Mouse (Mus musculus): ENCODE measurements at regions not wholly inside any gene's neighbourhood (a gene's known extent, or its start where the extent isn't known, plus 50 kb on each side); places are given as distances from the start of the nearest gene placed in this dataset.

- Histone ChIP-seq H3K27ac (no peak overlapping the region), H3K4me1 (no peaks in the 10 kb centered on the region), H3K36me3 (no peaks in the 10 kb centered on the region), H3K4me3 (no peak overlapping the region), H3K9ac (no peak overlapping the region), H3K27me3 (no peaks in the 10 kb centered on the region), H3K4me2 (no peak overlapping the region), H3K9me3 (no peaks in the 10 kb centered on the region)
- WGBS = 87% methylated on average over 4 of the region's 4 CpGs
- no peak for ATAC-seq (ENCODE audit: borderline replicate concordance, extremely low read depth, low FRiP score, low TSS enrichment)
Observed at GRCm38 (mm10) chr14:96871969-96872368, 353.1 kb upstream of the Klhl1 start.

GRCm38 (mm10) chr14:96838910-96839309 is 320.0 kb upstream of the Klhl1 start:
- no peak overlapping the region for H3K27ac ChIP-seq
- no peak overlapping the region for H3K9ac ChIP-seq
- H3K9me3 ChIP-seq = no peaks in the 10 kb centered on the region
- WGBS = 58% methylated on average over 2 of the region's 2 CpGs
- ATAC-seq (ENCODE audit: borderline replicate concordance, extremely low read depth, low FRiP score, low TSS enrichment) = no peak
- H3K4me1 ChIP-seq = no peaks in the 10 kb centered on the region
- H3K36me3 ChIP-seq = no peaks in the 10 kb centered on the region
- no peak overlapping the region for H3K4me3 ChIP-seq
- H3K4me2 ChIP-seq = no peak overlapping the region
- no peaks in the 10 kb centered on the region for H3K27me3 ChIP-seq

- H3K27ac ChIP-seq = no peak overlapping the region
- no peaks in the 10 kb centered on the region for H3K4me1 ChIP-seq
- H3K36me3 ChIP-seq = no peaks in the 10 kb centered on the region
- H3K9me3 ChIP-seq = no peaks in the 10 kb centered on the region
- H3K27me3 ChIP-seq = no peaks in the 10 kb centered on the region
- 71% methylated on average over 1 of the region's 1 CpGs for WGBS
- no peak overlapping the region for H3K4me2 ChIP-seq
- ATAC-seq (ENCODE audit: borderline replicate concordance, extremely low read depth, low FRiP score, low TSS enrichment) = no peak
- H3K9ac ChIP-seq = no peak overlapping the region
- no peak overlapping the region for H3K4me3 ChIP-seq
Observed at GRCm38 (mm10) chr14:96825083-96825482, 306.2 kb upstream of the Klhl1 start.

GRCm38 (mm10) chr14:96815665-96816064 is 296.8 kb upstream of the Klhl1 start:
- no peak overlapping the region for H3K27ac ChIP-seq
- 81% methylated on average over 2 of the region's 2 CpGs for WGBS

GRCm38 (mm10) chr14:96805284-96805683 is 286.4 kb upstream of the Klhl1 start:
- no peaks in the 10 kb centered on the region for H3K9me3 ChIP-seq
- 49% methylated on average over 1 of the region's 1 CpGs for WGBS
- no peak for ATAC-seq (ENCODE audit: borderline replicate concordance, extremely low read depth, low FRiP score, low TSS enrichment)
- H3K27ac ChIP-seq = no peak overlapping the region
- H3K4me1 ChIP-seq = no peaks in the 10 kb centered on the region
- no peak overlapping the region for H3K4me3 ChIP-seq
- H3K27me3 ChIP-seq = no peaks in the 10 kb centered on the region
- no peak overlapping the region for H3K4me2 ChIP-seq
- H3K36me3 ChIP-seq = no peaks in the 10 kb centered on the region
- H3K9ac ChIP-seq = no peak overlapping the region

More at GRCm38 (mm10) chr14:96815665-96816064, 296.8 kb upstream of the Klhl1 start:
- Histone ChIP-seq H3K36me3 (no peaks in the 10 kb centered on the region), H3K9ac (no peak overlapping the region), H3K27me3 (no peaks in the 10 kb centered on the region), H3K9me3 (no peaks in the 10 kb centered on the region), H3K4me3 (no peak overlapping the region), H3K4me2 (no peak overlapping the region), H3K4me1 (no peaks in the 10 kb centered on the region)
- no peak for ATAC-seq (ENCODE audit: borderline replicate concordance, extremely low read depth, low FRiP score, low TSS enrichment)

- 92% methylated on average over 1 of the region's 1 CpGs for WGBS
- Histone ChIP-seq H3K4me2 (no peak overlapping the region), H3K27ac (no peak overlapping the region), H3K9me3 (no peaks in the 10 kb centered on the region), H3K4me3 (no peak overlapping the region), H3K36me3 (no peaks in the 10 kb centered on the region), H3K27me3 (no peaks in the 10 kb centered on the region), H3K9ac (no peak overlapping the region), H3K4me1 (no peaks in the 10 kb centered on the region)
- no peak for ATAC-seq (ENCODE audit: borderline replicate concordance, extremely low read depth, low FRiP score, low TSS enrichment)
Observed at GRCm38 (mm10) chr14:96794806-96795205, 275.9 kb upstream of the Klhl1 start.

GRCm38 (mm10) chr14:96787917-96788316 is 269.0 kb upstream of the Klhl1 start:
- no peak overlapping the region for H3K27ac ChIP-seq
- 64% methylated on average over 3 of the region's 3 CpGs for WGBS
- no peaks in the 10 kb centered on the region for H3K9me3 ChIP-seq
- H3K4me3 ChIP-seq = no peak overlapping the region
- H3K36me3 ChIP-seq = no peaks in the 10 kb centered on the region
- no peak overlapping the region for H3K9ac ChIP-seq
- no peaks in the 10 kb centered on the region for H3K4me1 ChIP-seq
- no peak for ATAC-seq (ENCODE audit: borderline replicate concordance, extremely low read depth, low FRiP score, low TSS enrichment)
- H3K27me3 ChIP-seq = no peaks in the 10 kb centered on the region
- H3K4me2 ChIP-seq = no peak overlapping the region

- no peak overlapping the region for H3K4me2 ChIP-seq
- no peaks in the 10 kb centered on the region for H3K27me3 ChIP-seq
- no peaks in the 10 kb centered on the region for H3K9me3 ChIP-seq
- H3K36me3 ChIP-seq = no peaks in the 10 kb centered on the region
- no peak overlapping the region for H3K4me3 ChIP-seq
- WGBS = 35% methylated on average over 1 of the region's 1 CpGs
- H3K9ac ChIP-seq = no peak overlapping the region
- no peak overlapping the region for H3K27ac ChIP-seq
- H3K4me1 ChIP-seq = no peaks in the 10 kb centered on the region
- ATAC-seq (ENCODE audit: borderline replicate concordance, extremely low read depth, low FRiP score, low TSS enrichment) = no peak
Observed at GRCm38 (mm10) chr14:96787286-96787685, 268.4 kb upstream of the Klhl1 start.

- Histone ChIP-seq H3K9ac (no peak overlapping the region), H3K4me1 (no peaks in the 10 kb centered on the region), H3K27me3 (no peaks in the 10 kb centered on the region), H3K4me2 (no peak overlapping the region), H3K36me3 (no peaks in the 10 kb centered on the region), H3K4me3 (no peak overlapping the region), H3K9me3 (no peaks in the 10 kb centered on the region), H3K27ac (no peak overlapping the region)
- ATAC-seq (ENCODE audit: borderline replicate concordance, extremely low read depth, low FRiP score, low TSS enrichment) = no peak
- WGBS = 60% methylated on average over 1 of the region's 1 CpGs
Observed at GRCm38 (mm10) chr14:96775801-96776200, 256.9 kb upstream of the Klhl1 start.

GRCm38 (mm10) chr14:96760591-96760990 is 241.7 kb upstream of the Klhl1 start:
- Histone ChIP-seq H3K4me3 (no peak overlapping the region), H3K9ac (no peak overlapping the region), H3K36me3 (no peaks in the 10 kb centered on the region), H3K4me2 (no peak overlapping the region), H3K4me1 (no peaks in the 10 kb centered on the region), H3K27me3 (no peaks in the 10 kb centered on the region), H3K9me3 (no peaks in the 10 kb centered on the region), H3K27ac (no peak overlapping the region)
- no peak for ATAC-seq (ENCODE audit: borderline replicate concordance, extremely low read depth, low FRiP score, low TSS enrichment)
- WGBS = 87% methylated on average over 8 of the region's 8 CpGs

GRCm38 (mm10) chr14:96733211-96733610 is 214.3 kb upstream of the Klhl1 start:
- Histone ChIP-seq H3K9ac (no peak overlapping the region), H3K4me3 (no peak overlapping the region), H3K27me3 (no peaks in the 10 kb centered on the region), H3K4me1 (no peaks in the 10 kb centered on the region), H3K9me3 (no peaks in the 10 kb centered on the region), H3K27ac (no peak overlapping the region), H3K4me2 (no peak overlapping the region), H3K36me3 (no peaks in the 10 kb centered on the region)
- ATAC-seq (ENCODE audit: borderline replicate concordance, extremely low read depth, low FRiP score, low TSS enrichment) = no peak
- 57% methylated on average over 4 of the region's 4 CpGs for WGBS

- H3K27me3 ChIP-seq = no peaks in the 10 kb centered on the region
Observed at GRCm38 (mm10) chr14:96697086-96697485, 178.2 kb upstream of the Klhl1 start.

GRCm38 (mm10) chr14:96690923-96691322 is 172.0 kb upstream of the Klhl1 start:
- Histone ChIP-seq H3K36me3 (no peaks in the 10 kb centered on the region), H3K4me3 (no peak overlapping the region), H3K27me3 (no peaks in the 10 kb centered on the region), H3K27ac (no peak overlapping the region), H3K9ac (no peak overlapping the region), H3K4me1 (no peaks in the 10 kb centered on the region), H3K9me3 (no peaks in the 10 kb centered on the region), H3K4me2 (no peak overlapping the region)
- ATAC-seq (ENCODE audit: borderline replicate concordance, extremely low read depth, low FRiP score, low TSS enrichment) = no peak
- WGBS = 43% methylated on average over 1 of the region's 1 CpGs

More at GRCm38 (mm10) chr14:96697086-96697485, 178.2 kb upstream of the Klhl1 start:
- no peaks in the 10 kb centered on the region for H3K4me1 ChIP-seq
- no peak overlapping the region for H3K27ac ChIP-seq
- H3K9ac ChIP-seq = no peak overlapping the region
- no peaks in the 10 kb centered on the region for H3K36me3 ChIP-seq
- H3K9me3 ChIP-seq = no peaks in the 10 kb centered on the region
- ATAC-seq (ENCODE audit: borderline replicate concordance, extremely low read depth, low FRiP score, low TSS enrichment) = no peak
- no peak overlapping the region for H3K4me3 ChIP-seq
- H3K4me2 ChIP-seq = no peak overlapping the region

Measured in lung, embryonic 15.5 days (tissue).